ENCODE assay signal across 9 mouse cellular contexts in genomic region chr9:107323558-107323957, GRCm38 (mm10). TPM values are rescaled to one million over a fixed set of nuclear protein-coding genes. Genes with fewer than 3 reads are reported as not detected.
DNase-seq lines count a peak whose midpoint lies in the region; ATAC-seq and TF ChIP-seq lines count a peak whose summit lies in the region.
"Had no signal": no experiment of that assay in that cellular context is flagged by ENCODE, and none has a peak within 500 bp of the region (broad histone marks: within the 10 kb centered on the region; RNA-seq: fewer than 3 reads in every experiment).

No protein-coding gene starts in this region.

- DNase-seq in left cerebral cortex, postnatal 4 days, result peak; percentile 97
- no peak for DNase-seq in left cerebral cortex, adult 2 months (ENCODE audit: extremely low spot score in 1 of 2, low spot score in 2 of 2)
- DNase-seq in gastrocnemius, adult 2 months, result peak; percentile 98
- peak; percentile 64 for DNase-seq in kidney, adult 9 months
- DNase-seq in thymus, postnatal 0 days (ENCODE audit: low spot score), result peak; percentile 39
- DNase-seq in spleen, postnatal 36 days (ENCODE audit: low spot score in 2 of 2), result no peak
- DNase-seq in spleen, adult 12 weeks (ENCODE audit: low spot score), result no peak

- TF ChIP-seq CTCF in left cerebral cortex, adult 2 months (IDR thresholded peaks at IDR 0.05), result no peak
- TF ChIP-seq CTCF in gastrocnemius, adult 2 months (IDR thresholded peaks at IDR 0.05), result no peak

- H3K27ac ChIP-seq in left cerebral cortex, adult 2 months, result no peak overlapping the region
- H3K27ac ChIP-seq in gastrocnemius, adult 2 months, result peak overlapping the region; percentile 90
- H3K27ac ChIP-seq: kidney, postnatal 0 days had no signal

- peak; percentile 52; the same call in 1 of the 2 replicates for ATAC-seq in cerebellum, adult (ENCODE audit: insufficient number of reproducible peaks, low FRiP score, low TSS enrichment)

- intact Hi-C loops in left cerebral cortex, postnatal 4 days (cut with DNase I), result no loop called here
- intact Hi-C loops in left cerebral cortex, adult 2 months (cut with DNase I), result no loop called here
- intact Hi-C loops in gastrocnemius, adult 2 months (cut with DNase I), result no loop called here

- H3K4me3 ChIP-seq in left cerebral cortex, adult 2 months, result no peak overlapping the region
- peak overlapping the region; percentile 33 for H3K4me3 ChIP-seq in gastrocnemius, adult 2 months

RNA-seq across cellular contexts. Expression of gene Hemk1, which starts 14.6 kb away (rescaled TPM):
- 10 to 100 TPM; 15.9 to 18.1 TPM for total RNA-seq in left cerebral cortex, postnatal 4 days (2021)
- total RNA-seq in left cerebral cortex, adult 2 months (2021), result 10 to 100 TPM; 18.6 to 21.5 TPM
- total RNA-seq in gastrocnemius, adult 2 months (2021), result 10 to 100 TPM; 11.6 to 14.4 TPM
- polyA plus RNA-seq in thymus, postnatal 0 days (2015; fragmentation: Nextera tagmentation; extraction: Ambion mirVana), result 5.7 and 6.2 TPM in 2 replicates

RNA-seq across cellular contexts. Expression of gene 6430571L13Rik, which starts 16.8 kb away (rescaled TPM):
- 1 to 10 TPM; 5.3 to 5.4 TPM for total RNA-seq in left cerebral cortex, postnatal 4 days (2021)
- total RNA-seq in left cerebral cortex, adult 2 months (2021), result 1 to 10 TPM; 4.3 to 4.4 TPM
- 10 to 100 TPM; 37.9 to 49.6 TPM for total RNA-seq in gastrocnemius, adult 2 months (2021)
- 0.42 and 0.51 TPM in 2 replicates for polyA plus RNA-seq in thymus, postnatal 0 days (2015; fragmentation: Nextera tagmentation; extraction: Ambion mirVana)

RNA-seq across cellular contexts. Expression of gene Cish, which starts 27.7 kb away (rescaled TPM):
- 10 to 100 TPM; 16.4 to 17.5 TPM for total RNA-seq in left cerebral cortex, postnatal 4 days (2021)
- 10 to 100 TPM in 1 of 2 experiments, 1 to 10 TPM in 1; 9.6 to 10.7 TPM for total RNA-seq in left cerebral cortex, adult 2 months (2021)
- total RNA-seq in gastrocnemius, adult 2 months (2021), result 100 to 1,000 TPM in 1 of 2 experiments, 10 to 100 TPM in 1; 25.7 to 113 TPM
- polyA plus RNA-seq in thymus, postnatal 0 days (2015; fragmentation: Nextera tagmentation; extraction: Ambion mirVana), result 12.9 and 20.3 TPM in 2 replicates

RNA-seq across cellular contexts. Expression of gene Mapkapk3, which starts 33.9 kb away (rescaled TPM):
- total RNA-seq in left cerebral cortex, postnatal 4 days (2021), result 1 to 10 TPM; 3.3 to 4.8 TPM
- total RNA-seq in left cerebral cortex, adult 2 months (2021), result 1 to 10 TPM; 3.4 to 3.5 TPM
- total RNA-seq in gastrocnemius, adult 2 months (2021), result 10 to 100 TPM; 32.6 to 48.1 TPM
- polyA plus RNA-seq in thymus, postnatal 0 days (2015; fragmentation: Nextera tagmentation; extraction: Ambion mirVana), result 21.9 and 22.5 TPM in 2 replicates

Comparison
In these comparisons a context has a peak if more than half of its experiments do, and no peak if none do; other contexts are left out.
1. DNase-seq: peak in left cerebral cortex, postnatal 4 days (single experiment), gastrocnemius, adult 2 months (single experiment), kidney, adult 9 months (single experiment) and thymus, postnatal 0 days (single experiment); none in left cerebral cortex, adult 2 months (0 of 2), spleen, postnatal 36 days (0 of 2) and spleen, adult 12 weeks (single experiment).
2. RNA of gene 6430571L13Rik, which starts 16.8 kb away (total RNA-seq): 37.9 to 49.6 TPM in gastrocnemius, adult 2 months; 5.3 to 5.4 TPM in left cerebral cortex, postnatal 4 days and 4.3 to 4.4 TPM in left cerebral cortex, adult 2 months; every median in the first group is over 4 times any median in the second.